Mouse (Mus musculus): ENCODE measurements at regions not wholly inside any gene's neighbourhood (a gene's known extent, or its start where the extent isn't known, plus 50 kb on each side); places are given as distances from the start of the nearest gene placed in this dataset.

DNA sequence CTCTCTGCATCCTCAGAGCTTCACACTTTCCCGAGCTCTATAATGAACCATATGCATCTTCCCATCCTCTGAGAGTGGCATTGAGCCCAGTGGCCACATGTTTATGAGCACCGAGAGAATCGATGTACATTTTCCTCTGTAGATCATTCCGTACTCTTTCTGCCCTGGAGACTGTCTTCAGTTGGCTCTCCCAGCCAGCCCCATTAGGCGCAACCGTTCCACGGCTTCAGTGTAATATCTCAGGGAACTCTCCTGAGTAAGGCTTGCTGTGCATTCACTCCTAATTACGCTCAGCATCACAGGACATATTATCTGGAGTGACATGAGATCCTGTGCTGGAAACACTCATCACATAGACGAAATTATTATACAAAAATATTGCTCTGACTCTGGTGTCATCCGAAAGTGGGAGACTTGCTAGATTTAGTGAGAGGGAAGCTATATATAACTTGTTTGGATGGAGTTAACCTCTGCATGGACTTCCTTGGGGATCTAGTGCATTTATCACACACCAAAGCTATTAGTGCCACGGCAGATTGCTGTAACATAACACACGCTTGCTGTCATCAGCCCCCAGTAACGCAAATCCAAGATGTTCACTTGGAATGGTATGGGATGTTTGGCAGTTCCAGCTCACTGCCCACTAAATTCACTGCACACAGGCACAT lies 83.4 kb upstream of the Cxcl12 start:
- TF ChIP-seq CTCF (conservative IDR thresholded peaks at IDR 0.05; ENCODE audit: low read length) = no peak
- no peak for TF ChIP-seq NANOG (IDR thresholded peaks at IDR 0.05; ENCODE audit: borderline replicate concordance, low read length)

Measured in E14TG2a.4 (cell line).